Mouse (Mus musculus) hindbrain, embryonic 13.5 days (tissue): ENCODE results near the gene Akr1c18. TPM values are rescaled to one million over a fixed set of nuclear protein-coding genes. Genes with fewer than 3 reads are reported as not detected.

Source experiments
- polyA plus RNA-seq: library from polyadenylated mRNA; unstranded; fragments of >200 nt; fragmentation: Nextera tagmentation; extraction: Ambion mirVana; gene quantifications from 2 replicates; pipeline ENCODE4 v1.2.1, GENCODE M21; 2015

The Akr1c18 gene
- polyA plus RNA-seq, 1 experiment from 2014 or later, result not detected

Other genes starting within 250 kb of the Akr1c18 start
- 13.9 and 15.9 TPM in 2 replicates for gene Net1, start 232.4 kb downstream of the Akr1c18 start, polyA plus RNA-seq
- not detected in 2 replicates for gene Tubal3, start 232.4 kb downstream of the Akr1c18 start, polyA plus RNA-seq
- not detected in 2 replicates for gene Ucn3, start 205.3 kb downstream of the Akr1c18 start, polyA plus RNA-seq
- 0.68 and 0.91 TPM in 2 replicates for gene Akr1c14, start 101.6 kb downstream of the Akr1c18 start, polyA plus RNA-seq
- 5.6 and 6.0 TPM in 2 replicates for gene Akr1c13, start 40.5 kb upstream of the Akr1c18 start, polyA plus RNA-seq
- 5.7 and 5.9 TPM in 2 replicates for gene Akr1c19, start 78.0 kb upstream of the Akr1c18 start, polyA plus RNA-seq
- 0.25 and 0.28 TPM in 2 replicates for gene Akr1c12, start 128.8 kb upstream of the Akr1c18 start, polyA plus RNA-seq